Mouse (Mus musculus): ENCODE results near the gene Thy1.

- no peak for TF ChIP-seq CTCF (IDR thresholded peaks at IDR 0.05; ENCODE audit: control insufficient read depth, insufficient read depth, low read length)
- no peak for TF ChIP-seq POLR2A (IDR thresholded peaks at IDR 0.05; ENCODE audit: borderline replicate concordance, control insufficient read depth, low read depth, low read length)
These were observed 25.3 kb upstream of the Thy1 start for GRCm38 (mm10) chr9:44017846-44018245.
